Mouse (Mus musculus) liver, adult 2 months (tissue): ENCODE data around the gene Zbtb22.
"Not testable (repeated sequence)": the region's sequence is repeated elsewhere in the genome, so short reads cannot be mapped to it uniquely, and the experiment has no call there.

ENCODE experiments used
- CTCF ChIP-seq: fragments of 200-500 bp; IDR thresholded peaks from 2 replicates; pipeline ENCODE4 v1.5.1; 2011; ENCODE audit warnings: low read depth, low read length, control low read depth
- POLR2A ChIP-seq: fragments of 200-500 bp; IDR thresholded peaks from 2 replicates; pipeline ENCODE4 v1.6.1; 2011; ENCODE audit warnings: low read length, control low read depth; ENCODE audit not compliant: insufficient read depth; ENCODE audit errors: extremely low read depth

DNA sequence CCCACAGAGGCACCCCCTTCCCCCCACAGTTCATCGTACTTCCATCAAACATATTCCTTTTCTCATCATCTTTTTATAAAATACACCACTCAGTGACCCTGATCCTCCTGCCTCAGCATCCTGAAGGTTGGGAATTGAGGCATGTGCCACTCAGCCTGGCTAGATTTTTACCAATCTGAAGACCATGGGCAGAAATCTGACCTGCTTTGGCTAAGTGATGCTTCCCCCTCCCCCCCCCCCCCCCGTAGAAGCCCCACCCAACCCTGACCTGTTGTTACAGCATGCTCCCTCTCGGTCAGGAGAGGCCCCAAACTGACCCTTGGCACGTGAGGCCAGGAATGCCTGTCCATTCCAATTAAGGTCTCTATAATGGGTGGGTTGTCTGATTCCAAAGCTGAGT lies 10.9 kb upstream of the Zbtb22 start, which contains the start of gene Platr17:
- TF ChIP-seq CTCF, POLR2A: not testable (repeated sequence)
